Mouse (Mus musculus) small intestine, adult 2 months (tissue): ENCODE measurements around the gene 1700025F22Rik.

Experiments
- CTCF ChIP-seq: fragments of 200-500 bp; IDR thresholded peaks from 2 replicates; pipeline ENCODE4 v1.5.1; 2012; ENCODE audit warnings: low read depth, mild to moderate bottlenecking, control low read depth, inconsistent platforms, low read length, moderate library complexity, mixed read lengths; ENCODE audit not compliant: insufficient replicate concordance, insufficient read length; ENCODE audit errors: extremely low read depth
- POLR2A ChIP-seq: fragments of 200-500 bp; IDR thresholded peaks from 2 replicates; pipeline ENCODE4 v1.6.1; 2012; ENCODE audit warnings: low read depth, mild to moderate bottlenecking, control low read depth, inconsistent platforms, low read length, moderate library complexity

- no peak for TF ChIP-seq CTCF
- TF ChIP-seq POLR2A = no peak
Measured at GRCm38 (mm10) chr19:11134852-11135251, 30.3 kb downstream of the 1700025F22Rik start.
